Mouse (Mus musculus) MEL (cell line): ENCODE measurements around the gene Sh3rf3. TPM values are rescaled to one million over a fixed set of nuclear protein-coding genes. Genes with fewer than 3 reads are reported as not detected.

Experiments
- DNase-seq: peaks from one replicate; pipeline ENCODE4 v3.0.0; 2011; ENCODE audit warnings: low read depth, low spot score
- H3K27ac ChIP-seq: 2 replicates; pipeline ENCODE4 v1.5.1; 2012; ENCODE audit warnings: low read depth, mild to moderate bottlenecking, control low read depth, low read length, moderate library complexity; ENCODE audit not compliant: control insufficient read depth
- H3K27me3 ChIP-seq, 2 experiments: fragments of 150-350 bp in 1 of 2; sonication (generic) in 1 of 2; 2 replicates each; pipeline ENCODE4 v1.6.1; 2012; ENCODE audit warnings: low read length in 2 of 2, mild to moderate bottlenecking in 2 of 2, improper control_type of control experiment in 1 of 2, moderate library complexity in 1 of 2; ENCODE audit not compliant: insufficient read depth in 2 of 2, control insufficient read depth in 1 of 2
- H3K36me3 ChIP-seq, 2 experiments: 2 replicates each; pipeline ENCODE4 v1.6.1; 2012 to 2014; ENCODE audit warnings: low read length in 2 of 2, improper control_type of control experiment in 1 of 2, inconsistent platforms in 1 of 2, mild to moderate bottlenecking in 1 of 2; ENCODE audit not compliant: insufficient read depth in 2 of 2, control insufficient read depth in 1 of 2
- H3K4me1 ChIP-seq, 2 experiments: fragments of 150-350 bp in 1 of 2; sonication (generic) in 1 of 2; 2 replicates each; pipeline ENCODE4 v1.6.1; 2012; ENCODE audit warnings: low read length in 2 of 2, improper control_type of control experiment in 1 of 2, mild to moderate bottlenecking in 1 of 2; ENCODE audit not compliant: insufficient read depth in 2 of 2, control insufficient read depth in 1 of 2
- H3K4me3 ChIP-seq, 2 experiments: fragments of 150-350 bp in 1 of 2; sonication (generic) in 1 of 2; 2 replicates each; pipeline ENCODE4 v1.5.1; 2012; ENCODE audit warnings: low read depth in 2 of 2, low read length in 2 of 2, mild to moderate bottlenecking in 2 of 2, moderate library complexity in 2 of 2, control low read depth in 1 of 2, improper control_type of control experiment in 1 of 2; ENCODE audit not compliant: control insufficient read depth in 1 of 2, insufficient read depth in 1 of 2
- H3K79me2 ChIP-seq: 2 replicates; pipeline ENCODE4 v1.6.1; 2012; ENCODE audit warnings: mild to moderate bottlenecking, low read length, moderate library complexity; ENCODE audit not compliant: control insufficient read depth, poor library complexity, insufficient read depth
- H3K9ac ChIP-seq: 2 replicates; pipeline ENCODE4 v1.6.1; 2012; ENCODE audit warnings: low read depth, mild to moderate bottlenecking, control low read depth, low read length, moderate library complexity; ENCODE audit not compliant: control insufficient read depth, poor library complexity, severe bottlenecking
- H3K9me3 ChIP-seq: fragments of 150-350 bp; sonication (generic); replicated peaks from 2 replicates; pipeline ENCODE4 v1.6.1; 2012; ENCODE audit warnings: mild to moderate bottlenecking, low read length, improper control_type of control experiment, moderate library complexity; ENCODE audit not compliant: insufficient read depth
- CHD2 ChIP-seq: IDR thresholded peaks from 2 replicates; pipeline ENCODE4 v1.6.1; 2011; ENCODE audit warnings: low read length, improper control_type of control experiment
- CTCF ChIP-seq, 3 experiments: IDR thresholded peaks in 2 of 3; conservative IDR thresholded peaks in 1 of 3; 2 replicates each; pipeline ENCODE4 v1.5.1; 2011 to 2012; ENCODE audit warnings: low read length in 3 of 3, low read depth in 2 of 3, mild to moderate bottlenecking in 2 of 3, improper control_type of control experiment in 1 of 3, inconsistent platforms in 1 of 3, mixed read lengths in 1 of 3, moderate library complexity in 1 of 3; ENCODE audit not compliant: control insufficient read depth in 1 of 3, insufficient read depth in 1 of 3, poor library complexity in 1 of 3, severe bottlenecking in 1 of 3
- E2F4 ChIP-seq: IDR thresholded peaks from 2 replicates; pipeline ENCODE4 v1.6.1; 2011; ENCODE audit warnings: low read depth, low read length, improper control_type of control experiment, borderline replicate concordance
- ELF1 ChIP-seq: IDR thresholded peaks from 2 replicates; pipeline ENCODE4 v1.6.1; 2014; ENCODE audit warnings: low read depth, mild to moderate bottlenecking, inconsistent platforms, low read length, improper control_type of control experiment, moderate library complexity
- EP300 ChIP-seq, 2 experiments: IDR thresholded peaks; 2 replicates each; pipeline ENCODE4 v1.6.1; 2011; ENCODE audit warnings: improper control_type of control experiment in 2 of 2, low read length in 2 of 2, low read depth in 1 of 2, mild to moderate bottlenecking in 1 of 2
- GABPA ChIP-seq: IDR thresholded peaks from 2 replicates; pipeline ENCODE4 v1.6.1; 2012; ENCODE audit warnings: low read depth, mild to moderate bottlenecking, inconsistent platforms, low read length, improper control_type of control experiment, moderate library complexity
- GATA1 ChIP-seq: IDR thresholded peaks from 2 replicates; pipeline ENCODE4 v1.6.1; 2011; ENCODE audit warnings: low read depth, low read length, improper control_type of control experiment
- JUND ChIP-seq: IDR thresholded peaks from 2 replicates; pipeline ENCODE4 v1.6.1; 2011; ENCODE audit warnings: low read depth, mild to moderate bottlenecking, improper control_type of control experiment, low read length
- KAT2A ChIP-seq: conservative IDR thresholded peaks from 2 replicates; pipeline ENCODE4 v1.6.1; 2012; ENCODE audit warnings: low read depth, low read length, improper control_type of control experiment, inconsistent platforms
- MAFK ChIP-seq: IDR thresholded peaks from 2 replicates; pipeline ENCODE4 v1.6.1; 2011; ENCODE audit warnings: low read depth, mild to moderate bottlenecking, low read length, improper control_type of control experiment, borderline replicate concordance
- MAZ ChIP-seq: IDR thresholded peaks from 2 replicates; pipeline ENCODE4 v1.6.1; 2012; ENCODE audit warnings: low read depth, mild to moderate bottlenecking, inconsistent platforms, low read length, improper control_type of control experiment
- MXI1 ChIP-seq: IDR thresholded peaks from 2 replicates; pipeline ENCODE4 v1.6.1; 2011; ENCODE audit warnings: mild to moderate bottlenecking, low read depth, low read length, improper control_type of control experiment
- NELFE ChIP-seq: IDR thresholded peaks from 2 replicates; pipeline ENCODE4 v1.6.1; 2011; ENCODE audit warnings: low read depth, low read length, improper control_type of control experiment
- NRF1 ChIP-seq: IDR thresholded peaks from 2 replicates; pipeline ENCODE4 v1.6.1; 2014; ENCODE audit warnings: low read depth, mild to moderate bottlenecking, inconsistent platforms, low read length, improper control_type of control experiment, moderate library complexity; ENCODE audit not compliant: poor library complexity, insufficient read depth, severe bottlenecking
- POLR2A ChIP-seq, 2 experiments: IDR thresholded peaks; 2 replicates each; pipeline ENCODE4 v1.6.1; 2011 to 2012; ENCODE audit warnings: low read length in 2 of 2, mild to moderate bottlenecking in 2 of 2, control low read depth in 1 of 2, improper control_type of control experiment in 1 of 2, low read depth in 1 of 2, moderate library complexity in 1 of 2; ENCODE audit not compliant: control insufficient read depth in 1 of 2, insufficient read depth in 1 of 2, poor library complexity in 1 of 2
- RAD21 ChIP-seq: IDR thresholded peaks from 2 replicates; pipeline ENCODE4 v1.6.1; 2011; ENCODE audit warnings: mild to moderate bottlenecking, low read depth, low read length, improper control_type of control experiment
- RCOR1 ChIP-seq: IDR thresholded peaks from 2 replicates; pipeline ENCODE4 v1.6.1; 2012; ENCODE audit warnings: low read depth, mild to moderate bottlenecking, inconsistent platforms, low read length, improper control_type of control experiment
- SIN3A ChIP-seq: IDR thresholded peaks from 2 replicates; pipeline ENCODE4 v1.6.1; 2012; ENCODE audit warnings: low read length, improper control_type of control experiment, inconsistent platforms
- SMC3 ChIP-seq: IDR thresholded peaks from 2 replicates; pipeline ENCODE4 v1.6.1; 2011; ENCODE audit warnings: low read depth, low read length, improper control_type of control experiment
- TAL1 ChIP-seq: IDR thresholded peaks from 2 replicates; pipeline ENCODE4 v1.6.1; 2012; ENCODE audit warnings: mild to moderate bottlenecking, inconsistent platforms, low read length, moderate library complexity, mixed read lengths
- TBP ChIP-seq: IDR thresholded peaks from 2 replicates; pipeline ENCODE4 v1.8.0; 2011; ENCODE audit warnings: low read depth, low read length, improper control_type of control experiment
- UBTF ChIP-seq: IDR thresholded peaks from 2 replicates; pipeline ENCODE4 v1.6.1; 2012; ENCODE audit warnings: low read depth, mild to moderate bottlenecking, inconsistent platforms, low read length, improper control_type of control experiment, moderate library complexity, borderline replicate concordance; ENCODE audit not compliant: insufficient read depth
- USF2 ChIP-seq, 2 experiments: IDR thresholded peaks; 2 replicates each; pipeline ENCODE4 v1.6.1; 2011 to 2012; ENCODE audit warnings: improper control_type of control experiment in 2 of 2, low read length in 2 of 2, borderline replicate concordance in 1 of 2, inconsistent platforms in 1 of 2, low read depth in 1 of 2, mild to moderate bottlenecking in 1 of 2; ENCODE audit not compliant: insufficient read depth in 1 of 2
- ZC3H11A ChIP-seq: IDR thresholded peaks from 2 replicates; pipeline ENCODE4 v1.6.1; 2012; ENCODE audit warnings: low read depth, mild to moderate bottlenecking, inconsistent platforms, low read length, improper control_type of control experiment
- ZNF384 ChIP-seq: IDR thresholded peaks from 2 replicates; pipeline ENCODE4 v1.6.1; 2012; ENCODE audit warnings: low read depth, mild to moderate bottlenecking, inconsistent platforms, low read length, improper control_type of control experiment
- polyA plus RNA-seq, 2 experiments: library from polyadenylated mRNA; stranded (reverse) in 1 of 2; unstranded in 1 of 2; fragments of >175 nt in 1 of 2; fragments of >200 nt in 1 of 2; gene quantifications; 2 replicates each; pipeline versions ENCODE4 v1.2.1 to v1.2.4; 2012; ENCODE audit warnings: low replicate concordance in 2 of 2, low read depth in 1 of 2; ENCODE audit not compliant: insufficient read length in 2 of 2, insufficient read depth in 1 of 2, missing spikeins in 1 of 2
- total RNA-seq: library from RNA; depleted of rRNA; stranded (reverse); fragments of 300-350 nt; gene quantifications from 2 replicates; pipeline ENCODE4 v1.2.3, GENCODE M21; 2012

Sh3rf3 gene
- total and polyA plus RNA-seq, 3 experiments: not detected

DNA sequence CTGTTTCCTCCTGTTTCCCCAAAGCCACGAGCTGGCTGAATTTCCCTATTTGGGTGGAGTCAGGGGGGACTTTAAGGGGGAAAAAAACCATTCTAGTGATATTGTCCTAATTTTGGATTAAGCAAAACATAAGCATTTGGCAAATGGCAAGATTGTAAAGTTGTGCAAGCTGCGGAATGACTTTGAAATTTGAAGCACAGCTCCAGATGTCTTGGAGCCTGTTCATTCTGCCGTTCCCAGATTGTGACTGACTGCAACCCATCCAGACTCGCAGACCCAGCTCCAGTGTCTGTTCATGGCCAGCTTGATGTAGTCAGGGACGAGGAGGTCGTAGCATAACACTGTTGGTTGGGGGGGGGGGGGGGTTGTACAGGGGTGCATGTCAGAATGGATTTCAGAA is 131.8 kb downstream of the Sh3rf3 start:
- no peaks in the 10 kb centered on the region for H3K27me3 ChIP-seq
- H3K36me3 ChIP-seq: no peaks in the 10 kb centered on the region
- TF ChIP-seq MXI1 (no peak), USF2 (IDR thresholded peaks at IDR 0.05; ENCODE audit: borderline replicate concordance in 1 of 2, insufficient read depth in 1 of 2, low read depth in 1 of 2, low read length in 2 of 2) (no peak), NRF1 (no peak), ZNF384 (no peak), MAZ (no peak), TBP (no peak), KAT2A (no peak), MAFK (no peak)
- H3K4me3 ChIP-seq: no peak overlapping the region
- no peak for DNase-seq
- H3K27ac ChIP-seq: no peak overlapping the region
- H3K9ac ChIP-seq: no peak overlapping the region
- no peaks in the 10 kb centered on the region for H3K4me1 ChIP-seq
- H3K79me2 ChIP-seq: no peaks in the 10 kb centered on the region
- H3K9me3 ChIP-seq: no peaks in the 10 kb centered on the region

GRCm38 (mm10) chr10:58949770-58950638 is 136.8 kb downstream of the Sh3rf3 start:
- TF ChIP-seq CTCF (IDR thresholded peaks at IDR 0.05 in 2 of 3, conservative IDR thresholded peaks at IDR 0.05 in 1 of 3; ENCODE audit: control insufficient read depth in 1 of 3, insufficient read depth in 1 of 3, low read depth in 2 of 3, low read length in 3 of 3, poor library complexity in 1 of 3, severe bottlenecking in 1 of 3) (no peak), GATA1 (no peak), TAL1 (no peak), SMC3 (no peak)
- Histone ChIP-seq H3K9me3 (no peaks in the 10 kb centered on the region), H3K4me3 (no peak overlapping the region), H3K4me1 (no peaks in the 10 kb centered on the region), H3K27me3 (no peaks in the 10 kb centered on the region), H3K79me2 (no peaks in the 10 kb centered on the region), H3K36me3 (no peaks in the 10 kb centered on the region), H3K9ac (no peak overlapping the region), H3K27ac (no peak overlapping the region)
- DNase-seq: no peak

DNA sequence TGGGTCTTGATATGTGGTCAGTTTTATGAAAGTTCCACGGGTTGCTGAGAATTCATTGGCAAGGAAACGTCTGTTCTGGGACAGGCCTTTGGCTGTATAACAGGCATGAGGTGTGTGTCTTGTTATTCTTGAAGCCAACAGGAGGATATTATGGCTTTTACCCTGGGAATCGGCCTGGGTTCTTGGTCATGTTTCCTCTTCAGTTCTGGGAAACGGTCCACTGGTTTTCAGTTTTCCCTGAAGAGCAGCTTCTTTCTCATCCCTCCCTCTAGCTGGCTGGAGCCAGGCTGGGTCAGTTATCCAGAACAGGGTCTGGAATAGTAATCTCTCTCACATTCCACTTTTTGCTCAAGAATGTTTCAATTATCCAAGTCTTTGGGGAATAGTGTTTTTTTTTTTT is 147.0 kb downstream of the Sh3rf3 start:
- no peaks in the 10 kb centered on the region for H3K4me1 ChIP-seq
- no peak overlapping the region for H3K27ac ChIP-seq
- DNase-seq: no peak
- H3K27me3 ChIP-seq: no peaks in the 10 kb centered on the region
- no peaks in the 10 kb centered on the region for H3K36me3 ChIP-seq
- H3K79me2 ChIP-seq: no peaks in the 10 kb centered on the region
- TF ChIP-seq CHD2: no peak
- no peak for TF ChIP-seq UBTF
- TF ChIP-seq POLR2A (IDR thresholded peaks at IDR 0.05; ENCODE audit: control insufficient read depth in 1 of 2, insufficient read depth in 1 of 2, low read depth in 1 of 2, low read length in 2 of 2, poor library complexity in 1 of 2): no peak
- no peak for TF ChIP-seq TBP
- no peak for TF ChIP-seq NELFE
- TF ChIP-seq ZC3H11A: no peak
- TF ChIP-seq GABPA: no peak
- no peak for TF ChIP-seq SIN3A
- no peak for TF ChIP-seq JUND
- no peak for TF ChIP-seq RAD21
- no peak for TF ChIP-seq ELF1
- TF ChIP-seq RCOR1: no peak
- no peak for TF ChIP-seq EP300 (IDR thresholded peaks at IDR 0.05; ENCODE audit: low read depth in 1 of 2, low read length in 2 of 2)
- no peak for TF ChIP-seq E2F4
- H3K4me3 ChIP-seq: no peak overlapping the region
- no peak overlapping the region for H3K9ac ChIP-seq
- H3K9me3 ChIP-seq: no peaks in the 10 kb centered on the region
